Mouse (Mus musculus) thymus, postnatal 4 days (tissue): ENCODE data around the gene Gm10277.

Source experiments
- DNase-seq: peaks from one replicate; pipeline ENCODE4 v3.0.0; 2021

Gene Gm10277

GRCm38 (mm10) chr11:77795216-77795615 is 7.7 kb upstream of the Gm10277 start:
- no peak for DNase-seq

DNA sequence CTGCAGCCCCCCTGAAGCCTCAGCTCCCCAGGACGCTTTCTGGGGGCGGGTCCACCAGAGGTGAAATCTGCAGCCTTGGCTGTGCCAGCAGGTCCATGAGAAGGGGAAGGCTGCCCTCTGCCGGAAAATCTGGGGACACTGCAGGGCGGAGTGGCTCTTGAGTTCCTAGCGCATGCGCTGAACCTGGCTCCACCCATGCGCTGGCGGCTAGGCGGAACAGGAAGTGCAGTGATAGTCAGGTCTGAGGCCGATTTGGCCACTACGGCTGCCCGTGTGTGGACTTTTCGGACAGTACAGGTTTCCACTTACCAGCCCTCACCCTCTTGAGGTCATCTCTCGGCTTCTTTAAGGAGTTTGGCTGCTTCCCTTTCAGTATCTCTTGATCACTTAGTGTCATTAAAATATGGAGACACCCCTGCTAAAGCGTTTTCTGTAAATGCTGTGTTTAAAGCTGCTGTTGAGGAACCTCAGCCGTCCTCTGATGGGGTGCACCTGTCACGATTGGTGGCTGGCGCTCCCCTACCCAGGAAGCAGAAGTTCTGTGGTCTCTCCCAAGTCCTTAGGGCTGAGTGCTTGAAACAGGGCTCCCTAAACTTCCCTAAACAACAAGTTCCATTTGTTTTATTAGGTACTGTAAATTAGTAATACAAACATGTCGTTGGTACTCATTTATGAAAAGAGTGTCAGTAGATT is 5.8 kb upstream of the Gm10277 start:
- DNase-seq = peak; percentile 98

DNA sequence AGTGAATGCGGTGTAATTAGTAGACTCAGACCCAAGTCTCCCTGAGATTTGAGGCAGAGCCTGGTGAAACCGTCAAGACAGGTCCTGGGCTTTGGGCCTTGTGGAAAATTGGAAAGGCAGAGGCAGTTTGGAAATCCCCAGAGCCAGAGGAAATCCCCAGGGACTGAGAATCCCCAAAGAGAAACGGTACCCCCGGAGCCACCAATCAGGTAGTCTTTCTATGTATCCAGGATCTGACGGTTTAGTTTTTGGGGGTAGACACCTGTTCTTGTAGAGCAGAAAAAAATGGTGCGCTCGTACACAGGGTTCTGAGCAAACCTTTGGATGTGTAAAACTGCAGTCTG is 5.0 kb upstream of the Gm10277 start:
- DNase-seq = no peak

GRCm38 (mm10) chr11:77791752-77792565 is 4.4 kb upstream of the Gm10277 start:
- DNase-seq = peak; percentile 87

DNA sequence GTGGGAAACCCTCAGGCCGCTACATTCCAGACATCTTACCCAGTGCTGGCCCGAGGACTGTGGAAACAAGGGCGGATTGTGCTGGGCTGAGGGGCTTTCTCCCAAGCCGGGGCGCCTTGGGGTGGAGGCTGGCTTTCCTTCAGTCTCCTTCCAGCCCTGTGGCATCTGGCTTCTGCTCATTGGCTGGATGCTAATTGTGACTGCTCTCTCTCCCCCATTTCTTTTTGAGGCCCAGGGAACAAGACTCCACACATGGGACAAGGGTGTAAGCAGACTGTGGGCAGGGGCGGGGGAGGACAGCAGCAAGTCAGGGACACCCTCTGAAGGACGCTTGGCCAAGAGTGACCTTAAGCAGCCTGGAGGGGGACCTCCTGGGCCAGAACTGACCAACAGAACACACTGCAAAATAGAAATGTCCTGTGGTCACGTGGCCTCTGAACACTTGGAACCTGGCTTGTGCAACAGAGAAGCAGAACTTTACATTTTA is 3.7 kb upstream of the Gm10277 start:
- peak; percentile 36 for DNase-seq

GRCm38 (mm10) chr11:77790286-77790685 is 2.7 kb upstream of the Gm10277 start:
- DNase-seq = peak; percentile 66

GRCm38 (mm10) chr11:77789512-77789911 is 2.0 kb upstream of the Gm10277 start:
- DNase-seq = no peak

DNA sequence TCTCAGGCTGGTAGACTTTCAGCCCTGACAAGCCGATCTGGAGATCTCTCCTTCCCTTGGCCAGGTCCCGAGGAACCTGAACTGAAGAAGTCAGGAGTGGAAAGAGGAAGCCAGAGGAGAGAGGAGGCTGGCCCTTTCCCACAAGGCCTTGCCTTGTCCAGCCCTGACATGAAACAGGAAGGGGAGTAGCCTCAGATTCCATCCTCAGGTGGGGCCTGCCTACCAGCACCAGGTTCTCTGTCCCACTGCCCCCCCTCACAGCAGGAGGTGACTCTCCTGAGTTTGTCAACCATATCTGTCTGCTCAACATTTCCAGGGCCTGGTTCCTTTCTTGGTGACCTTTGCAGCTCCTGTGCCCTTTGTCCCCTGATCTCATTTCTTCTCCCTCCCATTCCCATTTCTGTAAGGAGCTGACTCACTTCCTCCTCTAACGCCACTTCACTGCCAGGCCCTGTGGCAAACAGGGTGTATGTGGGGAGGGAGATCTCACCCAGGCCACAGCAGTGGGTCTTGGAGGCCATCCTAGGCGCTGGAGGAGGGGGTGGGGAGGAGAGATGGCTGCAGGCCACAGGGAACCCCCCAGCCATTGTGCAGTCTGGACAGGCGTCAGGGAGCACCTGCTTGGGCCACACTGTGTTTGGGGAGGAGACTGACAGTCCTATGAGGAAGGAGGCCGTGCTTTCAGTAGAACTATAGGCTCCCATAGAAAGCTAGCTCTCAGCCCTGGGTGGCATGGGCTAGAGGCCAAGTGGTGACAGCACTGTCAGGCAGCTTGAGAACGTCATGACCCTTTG is 1.6 kb downstream of the Gm10277 start:
- DNase-seq = no peak

- no peak for DNase-seq
Measured at GRCm38 (mm10) chr11:77785396-77785767, 2.2 kb downstream of the Gm10277 start.

DNA sequence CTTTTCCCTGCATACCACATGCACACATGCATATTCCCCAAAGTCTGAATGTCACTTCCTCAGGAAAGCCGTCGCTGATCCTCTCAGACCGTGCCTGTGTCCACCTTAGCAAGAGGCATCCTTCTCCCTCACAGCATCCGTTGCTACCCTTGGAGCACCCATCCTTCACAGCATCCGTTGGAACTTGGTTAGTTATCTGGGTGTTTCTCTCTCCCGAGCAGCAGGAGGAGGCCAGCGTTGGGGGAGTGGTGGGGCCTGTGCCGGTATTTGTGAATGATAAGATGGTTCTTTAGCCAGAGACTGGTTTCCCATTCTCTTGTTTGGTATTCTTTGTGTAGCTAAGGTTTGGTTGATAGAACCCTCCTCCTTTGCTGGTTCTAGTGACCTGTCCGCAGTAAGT is 2.7 kb downstream of the Gm10277 start:
- DNase-seq = no peak

GRCm38 (mm10) chr11:77783747-77784646 is 3.5 kb downstream of the Gm10277 start:
- peak; percentile 71 for DNase-seq

DNA sequence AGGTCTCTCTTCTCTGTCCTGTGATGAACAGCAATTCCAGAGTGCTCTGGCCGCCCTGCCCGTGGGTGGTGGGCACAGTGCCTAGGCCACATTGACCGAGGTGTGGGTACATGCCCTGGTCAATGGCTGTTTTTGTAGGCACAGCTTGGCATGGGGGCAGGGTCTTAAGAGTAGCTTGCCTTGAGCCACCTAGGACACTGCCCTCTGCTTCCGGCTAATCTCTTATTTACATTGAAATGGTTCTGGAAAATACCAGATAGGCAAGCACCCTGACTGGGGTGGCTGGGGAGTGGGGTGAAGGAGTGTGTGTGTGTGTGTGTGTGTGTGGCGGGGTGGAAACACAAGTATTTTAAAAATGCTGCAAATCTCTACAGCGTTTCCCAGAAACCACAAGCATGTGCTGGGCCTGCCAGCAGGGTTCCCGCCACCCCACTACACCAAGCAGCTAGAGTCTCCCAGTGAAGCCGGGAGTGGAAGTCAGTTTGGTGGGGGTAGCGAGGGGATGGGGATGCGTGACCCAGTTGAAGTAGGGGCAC is 4.3 kb downstream of the Gm10277 start:
- DNase-seq = no peak

- no peak for DNase-seq
Measured at GRCm38 (mm10) chr11:77782104-77782815, 5.3 kb downstream of the Gm10277 start.

DNA sequence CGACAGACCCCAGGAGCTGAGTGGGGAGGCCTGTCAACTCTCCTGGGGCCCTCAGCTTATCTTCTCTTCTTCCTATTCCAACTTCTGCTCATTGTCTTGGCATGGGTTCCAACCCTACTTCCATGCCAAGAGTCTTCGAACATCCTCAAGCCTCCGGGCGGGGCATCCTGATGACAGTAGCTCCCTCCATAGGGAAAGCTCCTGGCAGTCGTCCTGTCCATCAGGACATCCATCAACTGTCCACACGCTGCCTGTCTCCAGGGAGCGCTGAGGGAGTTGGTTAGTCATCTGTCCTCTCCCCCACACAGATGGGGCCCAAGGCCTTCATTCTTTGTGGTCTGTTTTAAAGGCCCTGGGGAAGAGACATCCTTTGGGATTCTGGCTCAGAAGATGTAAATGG is 6.5 kb downstream of the Gm10277 start:
- DNase-seq = no peak

DNA sequence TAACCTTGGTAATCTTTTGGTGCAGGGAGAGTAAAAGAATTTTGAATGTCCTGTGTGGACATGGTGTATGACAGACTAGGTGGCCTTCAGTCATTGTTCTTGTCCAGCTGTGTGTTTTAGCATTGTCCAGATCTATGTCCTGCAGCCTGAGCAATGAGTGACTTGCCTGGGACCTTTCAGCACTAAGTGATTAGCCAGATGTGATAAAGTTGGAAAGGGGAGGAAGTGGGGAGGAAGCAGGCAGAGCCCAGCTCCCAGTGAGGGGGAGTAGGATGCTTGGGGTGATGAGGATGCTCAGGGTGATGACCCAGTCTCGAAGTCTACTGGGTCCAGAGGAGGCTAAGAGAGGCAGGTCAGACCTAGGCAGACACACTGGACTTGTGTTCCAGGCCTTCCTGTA is 8.3 kb downstream of the Gm10277 start:
- DNase-seq = no peak

GRCm38 (mm10) chr11:77777937-77778336 is 9.6 kb downstream of the Gm10277 start:
- DNase-seq = no peak

GRCm38 (mm10) chr11:77777436-77777835 is 10.1 kb downstream of the Gm10277 start:
- no peak for DNase-seq

DNA sequence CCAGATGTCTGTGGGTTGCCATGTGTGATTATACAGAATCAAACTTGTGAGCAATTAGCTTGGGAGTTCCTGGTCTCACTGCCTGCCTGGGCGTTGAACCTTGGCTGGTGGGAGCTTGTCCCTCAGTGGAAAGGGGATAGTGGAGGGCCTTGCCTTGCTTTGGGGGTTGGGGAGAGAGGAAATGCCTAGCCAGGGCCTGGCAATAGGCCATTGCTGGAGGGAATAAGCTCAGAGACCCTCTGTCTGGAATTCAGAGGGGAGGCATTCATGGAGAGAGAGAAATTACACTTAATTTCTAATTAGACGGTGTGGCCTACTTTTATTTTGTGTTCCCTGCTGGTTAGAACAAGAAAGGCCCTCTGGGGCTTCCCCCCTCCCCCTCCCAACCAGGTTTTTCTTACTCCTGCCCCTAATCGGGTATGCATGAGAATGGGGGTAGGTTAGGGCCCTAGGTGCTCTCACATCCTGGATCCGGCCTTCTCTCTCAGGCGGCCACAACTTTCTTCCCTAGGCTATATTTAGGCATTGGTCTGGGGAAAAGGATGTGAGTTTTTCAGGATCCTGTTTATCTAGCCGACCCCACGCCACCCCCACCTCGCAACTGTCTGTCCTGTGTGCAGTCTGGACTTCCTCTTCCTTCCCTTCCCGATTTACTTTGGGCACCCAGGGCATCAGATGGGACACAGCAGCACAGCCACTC is 11.7 kb downstream of the Gm10277 start:
- DNase-seq = no peak

DNA sequence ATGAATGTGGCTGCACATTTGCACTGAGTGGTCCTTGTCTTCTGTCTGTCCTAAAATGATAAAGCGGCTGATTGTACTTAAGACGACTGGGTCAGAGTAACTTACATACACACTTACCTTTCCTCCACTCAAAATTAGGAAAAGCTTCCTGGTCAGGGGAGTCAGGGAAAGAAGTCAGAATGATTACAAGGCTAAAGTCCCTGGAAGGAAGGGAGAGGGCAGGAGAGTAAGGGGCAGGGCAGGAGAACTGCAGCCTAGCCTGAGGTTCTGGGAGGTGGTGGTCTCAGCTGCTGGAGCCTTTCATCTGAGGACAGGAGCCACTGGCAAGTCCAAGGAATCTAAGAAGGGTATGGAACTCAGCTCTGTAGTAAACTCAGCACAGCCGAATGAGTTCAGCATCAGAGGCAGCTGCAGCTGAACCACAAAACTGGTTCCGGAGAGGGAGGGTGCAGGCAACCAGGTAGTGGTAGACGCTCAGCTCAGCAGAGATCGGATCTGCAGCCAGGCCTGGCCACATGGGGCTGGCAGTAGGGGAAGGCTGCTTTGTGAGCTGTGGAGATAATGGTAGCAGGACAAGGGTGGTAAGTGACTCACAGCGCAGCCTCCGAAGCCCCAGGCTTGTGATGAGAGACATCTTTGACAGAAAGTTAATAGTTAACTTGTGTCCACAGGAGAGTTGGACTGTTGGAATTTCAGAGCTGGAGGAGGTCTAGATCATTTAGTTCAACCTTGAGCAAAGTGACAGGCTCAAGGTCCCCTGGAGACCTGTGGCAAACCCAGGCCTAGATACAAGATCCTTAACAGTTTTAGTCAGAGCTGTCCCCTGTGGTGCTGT is 15.5 kb downstream of the Gm10277 start:
- DNase-seq = peak; percentile 59

DNA sequence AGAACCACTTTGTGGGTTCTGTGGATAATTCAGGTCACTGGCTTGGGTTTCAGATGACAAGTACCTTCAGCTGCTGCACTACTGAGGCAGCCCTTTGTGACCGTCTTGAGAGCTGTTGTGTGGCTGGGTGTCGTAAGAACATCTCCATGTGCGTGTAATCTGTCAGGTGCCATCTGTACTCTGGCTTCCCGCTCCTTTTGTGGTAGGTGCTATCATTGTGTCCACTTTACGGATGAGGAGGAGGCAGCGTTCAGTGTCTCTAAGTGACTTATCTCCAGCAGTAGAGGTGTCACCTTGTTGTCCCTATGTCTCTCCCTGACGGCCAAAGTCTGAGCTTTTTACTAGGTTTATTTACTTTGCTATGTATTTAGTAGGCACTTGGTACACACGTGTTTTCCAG is 17.2 kb downstream of the Gm10277 start:
- no peak for DNase-seq
